8 mouse cellular contexts compared by ENCODE assay signal in genomic region chr9:80068028-80068515, GRCm38 (mm10). TPM values are rescaled to one million over a fixed set of nuclear protein-coding genes. Genes with fewer than 3 reads are reported as not detected.
A peak's percentile ranks its signal among the peaks of the same experiment; 100 is the strongest.
DNase-seq lines count a peak whose midpoint lies in the region; ATAC-seq and TF ChIP-seq lines count a peak whose summit lies in the region.

No protein-coding gene starts in this region.

- no peak for TF ChIP-seq POLR2A in testis, adult 2 months (IDR thresholded peaks at IDR 0.05; ENCODE audit: control insufficient read depth, low read depth, low read length)

- H3K4me1 ChIP-seq in testis, adult 2 months (ENCODE audit: control insufficient read depth, insufficient read depth, low read length): peaks cover 3% of the 10 kb centered on the region; the same call in 1 of the 2 replicates
- H3K4me1 ChIP-seq in erythroblast, embryonic 14.5 days (ENCODE audit: control insufficient read depth): peaks cover 16% of the 10 kb centered on the region
- 0 out of 2 replicates have a peak, but pooled peaks cover 9% of the 10 kb centered on the region for H3K4me1 ChIP-seq in limb, embryonic 15.5 days
- H3K4me1 ChIP-seq in stomach, embryonic 16.5 days (ENCODE audit: control insufficient read depth, insufficient read depth, low read length): peaks cover 17% of the 10 kb centered on the region; the same call in 1 of the 2 replicates

- peaks cover 15% of the 10 kb centered on the region for H3K9me3 ChIP-seq in erythroblast, embryonic 14.5 days (ENCODE audit: control insufficient read depth, low read length)
- H3K9me3 ChIP-seq in limb, embryonic 15.5 days: 0 out of 2 replicates have a peak, but pooled peaks cover 3% of the 10 kb centered on the region
- H3K9me3 ChIP-seq in stomach, embryonic 16.5 days (replicated peaks; ENCODE audit: control insufficient read depth, low read length): peaks cover 4% of the 10 kb centered on the region; the same call in 1 of the 2 replicates

- H3K4me2 ChIP-seq in limb, embryonic 15.5 days: peak overlapping the region; percentile 58
- H3K4me2 ChIP-seq in stomach, embryonic 16.5 days (ENCODE audit: low read depth, low read length): peak overlapping the region; percentile 64

- no peak for TF ChIP-seq CTCF in testis, adult 2 months (IDR thresholded peaks at IDR 0.05; ENCODE audit: control insufficient read depth, insufficient read depth, insufficient replicate concordance, low read depth, low read length)

- DNase-seq in testis, postnatal 14 days (ENCODE audit: low spot score): no peak
- no peak for DNase-seq in thymus, postnatal 0 days (ENCODE audit: low spot score)
- DNase-seq in natural killer cell, adult 2 months (ENCODE audit: low spot score in 2 of 2): no peak
- DNase-seq in urinary bladder, postnatal 4 days (ENCODE audit: low spot score in 2 of 2): no peak

- peak overlapping the region; percentile 95 for H3K9ac ChIP-seq in limb, embryonic 15.5 days
- H3K9ac ChIP-seq in stomach, embryonic 16.5 days (ENCODE audit: low read length): peak overlapping the region; percentile 100

- H3K36me3 ChIP-seq in testis, adult 2 months (ENCODE audit: control insufficient read depth, insufficient read depth, low read length): no peaks in the 10 kb centered on the region
- no peaks in the 10 kb centered on the region; the same call in 1 of the 2 replicates for H3K36me3 ChIP-seq in erythroblast, embryonic 14.5 days (ENCODE audit: control insufficient read depth)
- H3K36me3 ChIP-seq in limb, embryonic 15.5 days: no peaks in the 10 kb centered on the region
- no peaks in the 10 kb centered on the region for H3K36me3 ChIP-seq in stomach, embryonic 16.5 days (ENCODE audit: control insufficient read depth, insufficient read depth, low read length)

- peak overlapping the region; percentile 76 for H3K27ac ChIP-seq in testis, adult 2 months (ENCODE audit: control insufficient read depth, insufficient read depth, low read depth, low read length)
- peak overlapping the region; percentile 99 for H3K27ac ChIP-seq in limb, embryonic 15.5 days
- H3K27ac ChIP-seq in stomach, embryonic 16.5 days (ENCODE audit: low read length): peak overlapping the region; percentile 99

- no peak; the same call in 1 of the 2 replicates for ATAC-seq in limb, embryonic 15.5 days (ENCODE audit: insufficient number of reproducible peaks, low FRiP score, low TSS enrichment, low read depth)
- no peak for ATAC-seq in stomach, embryonic 16.5 days (ENCODE audit: insufficient read depth, low FRiP score)

- no peaks in the 10 kb centered on the region for H3K27me3 ChIP-seq in testis, adult 2 months (ENCODE audit: control insufficient read depth, insufficient read depth, low read length)
- H3K27me3 ChIP-seq in erythroblast, embryonic 14.5 days (ENCODE audit: control insufficient read depth): no peaks in the 10 kb centered on the region
- H3K27me3 ChIP-seq in limb, embryonic 15.5 days: no peaks in the 10 kb centered on the region
- H3K27me3 ChIP-seq in stomach, embryonic 16.5 days (ENCODE audit: control insufficient read depth, insufficient read depth, low read length): no peaks in the 10 kb centered on the region

- peak overlapping the region; percentile 94 for H3K4me3 ChIP-seq in testis, adult 2 months (ENCODE audit: control insufficient read depth, low read depth, low read length)
- H3K4me3 ChIP-seq in erythroblast, embryonic 14.5 days (replicated peaks): peak overlapping the region; percentile 95
- peak overlapping the region; percentile 83 for H3K4me3 ChIP-seq in limb, embryonic 15.5 days
- H3K4me3 ChIP-seq in stomach, embryonic 16.5 days (replicated peaks; ENCODE audit: low read length): peak overlapping the region; percentile 94

- under 1% methylated on average over 18 of the region's 18 CpGs for WGBS in limb, embryonic 15.5 days
- WGBS in stomach, embryonic 16.5 days: 0% methylated on average over 18 of the region's 18 CpGs

RNA-seq across cellular contexts. Expression of gene Senp6, which starts 1.4 kb away (rescaled TPM):
- polyA plus RNA-seq in testis, adult 2 months (2012; rRNA removed): 18.8 and 20.9 TPM in 2 replicates
- polyA plus RNA-seq in erythroblast, embryonic 14.5 days (2012): 4.4 and 6.9 TPM in 2 replicates
- polyA plus RNA-seq in limb, embryonic 15.5 days (2015; fragmentation: Nextera tagmentation; extraction: Ambion mirVana): 40.1 and 48.3 TPM in 2 replicates
- 32.7 and 39.2 TPM in 2 replicates for polyA plus RNA-seq in stomach, embryonic 16.5 days (2015; fragmentation: Nextera tagmentation; extraction: Ambion mirVana)
- 49.9 and 61.3 TPM in 2 replicates for polyA plus RNA-seq in thymus, postnatal 0 days (2015; fragmentation: Nextera tagmentation; extraction: Ambion mirVana)

RNA-seq across cellular contexts. Expression of gene Filip1, which starts 55.4 kb away (rescaled TPM):
- polyA plus RNA-seq in testis, adult 2 months (2012; rRNA removed): 6.8 and 7.8 TPM in 2 replicates
- polyA plus RNA-seq in erythroblast, embryonic 14.5 days (2012): not detected in 2 replicates
- 8.4 and 10.1 TPM in 2 replicates for polyA plus RNA-seq in limb, embryonic 15.5 days (2015; fragmentation: Nextera tagmentation; extraction: Ambion mirVana)
- 11.1 and 11.6 TPM in 2 replicates for polyA plus RNA-seq in stomach, embryonic 16.5 days (2015; fragmentation: Nextera tagmentation; extraction: Ambion mirVana)
- polyA plus RNA-seq in thymus, postnatal 0 days (2015; fragmentation: Nextera tagmentation; extraction: Ambion mirVana): 1.1 and 1.6 TPM in 2 replicates
